Mouse (Mus musculus): Measurements from ENCODE around the gene Nsa2. TPM values are rescaled to one million over a fixed set of nuclear protein-coding genes. Genes with fewer than 3 reads are reported as not detected.

Nsa2 gene
- 37.8 and 44.9 TPM in 2 replicates for polyA plus RNA-seq (2012; rRNA removed)

- Histone ChIP-seq H3K4me3 (replicated peaks; ENCODE audit: insufficient read depth, low read depth, low read length) (peak within 1 kb of the TSS; percentile 96), H3K27me3 (ENCODE audit: control insufficient read depth, insufficient read depth, low read length) (no peaks in the 10 kb centered on the region), H3K4me1 (ENCODE audit: control insufficient read depth, insufficient read depth, low read length) (no peaks in the 10 kb centered on the region), H3K27ac (ENCODE audit: insufficient read depth, low read length) (peak within 1 kb of the TSS; percentile 79)
- WGBS, result under 1% methylated on average over 57 of the region's 57 CpGs
- DNase-seq, result peak; percentile 92 to 93
- peak; percentile 78; the same call in 1 of the 2 replicates for TF ChIP-seq POLR2A (IDR thresholded peaks at IDR 0.05; ENCODE audit: borderline replicate concordance, insufficient read depth, low read length)
- TF ChIP-seq CTCF (IDR thresholded peaks at IDR 0.05; ENCODE audit: borderline replicate concordance, insufficient read depth, low read depth, low read length), result no peak
These were observed at the start of gene Nsa2, which contains the start of gene Gfm2 for GRCm38 (mm10) chr13:97137466-97138400. Gene Nsa2, minus strand, starts transcription at chr13:97137937. Gene Gfm2, plus strand, starts transcription at chr13:97137937.

GRCm38 (mm10) chr13:97186346-97186745 lies 48.6 kb upstream of the Nsa2 start:
- WGBS, result 82% methylated on average over 4 of the region's 4 CpGs
- Histone ChIP-seq H3K27ac (ENCODE audit: insufficient read depth, low read length) (no peak overlapping the region), H3K27me3 (ENCODE audit: control insufficient read depth, insufficient read depth, low read length) (no peaks in the 10 kb centered on the region), H3K4me3 (replicated peaks; ENCODE audit: insufficient read depth, low read depth, low read length) (no peak overlapping the region), H3K4me1 (ENCODE audit: control insufficient read depth, insufficient read depth, low read length) (no peaks in the 10 kb centered on the region)
- DNase-seq, result no peak
- TF ChIP-seq CTCF (IDR thresholded peaks at IDR 0.05; ENCODE audit: borderline replicate concordance, insufficient read depth, low read depth, low read length), result no peak
- no peak for TF ChIP-seq POLR2A (IDR thresholded peaks at IDR 0.05; ENCODE audit: borderline replicate concordance, insufficient read depth, low read length)

DNA sequence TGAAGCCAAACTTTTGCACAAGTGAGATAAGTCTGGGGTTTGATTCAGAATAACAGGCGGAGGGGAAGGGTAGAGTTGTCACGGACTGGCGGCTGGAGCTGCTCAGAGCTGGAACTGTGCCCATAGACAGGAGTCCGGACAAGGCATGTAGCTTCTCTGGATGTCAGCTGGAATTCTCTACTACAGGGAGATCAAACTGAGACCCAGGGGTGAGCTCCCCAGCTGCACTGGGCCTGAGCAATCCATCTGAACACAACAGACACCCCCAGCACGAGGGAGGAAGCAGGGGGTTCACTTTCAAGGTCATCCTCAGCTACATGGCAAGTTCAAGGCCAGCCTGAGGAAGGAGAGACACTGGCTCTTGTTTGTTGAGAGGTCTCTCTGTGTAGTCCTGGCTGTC lies 46.9 kb upstream of the Nsa2 start:
- no peaks in the 10 kb centered on the region for H3K27me3 ChIP-seq (ENCODE audit: control insufficient read depth, insufficient read depth, low read length)
- H3K4me3 ChIP-seq (replicated peaks; ENCODE audit: insufficient read depth, low read depth, low read length), result no peak overlapping the region
- 41% methylated on average over 5 of the region's 5 CpGs for WGBS
- no peak overlapping the region for H3K27ac ChIP-seq (ENCODE audit: insufficient read depth, low read length)
- TF ChIP-seq CTCF (IDR thresholded peaks at IDR 0.05; ENCODE audit: borderline replicate concordance, insufficient read depth, low read depth, low read length) (no peak), POLR2A (IDR thresholded peaks at IDR 0.05; ENCODE audit: borderline replicate concordance, insufficient read depth, low read length) (no peak)
- H3K4me1 ChIP-seq (ENCODE audit: control insufficient read depth, insufficient read depth, low read length), result no peaks in the 10 kb centered on the region
- DNase-seq, result no peak

GRCm38 (mm10) chr13:97184168-97184567 lies 46.4 kb upstream of the Nsa2 start:
- 98% methylated on average over 2 of the region's 2 CpGs for WGBS
- no peak for DNase-seq
- TF ChIP-seq POLR2A (IDR thresholded peaks at IDR 0.05; ENCODE audit: borderline replicate concordance, insufficient read depth, low read length), result no peak
- TF ChIP-seq CTCF (IDR thresholded peaks at IDR 0.05; ENCODE audit: borderline replicate concordance, insufficient read depth, low read depth, low read length), result no peak
- Histone ChIP-seq H3K27ac (ENCODE audit: insufficient read depth, low read length) (no peak overlapping the region), H3K4me3 (replicated peaks; ENCODE audit: insufficient read depth, low read depth, low read length) (no peak overlapping the region), H3K27me3 (ENCODE audit: control insufficient read depth, insufficient read depth, low read length) (no peaks in the 10 kb centered on the region), H3K4me1 (ENCODE audit: control insufficient read depth, insufficient read depth, low read length) (no peaks in the 10 kb centered on the region)

GRCm38 (mm10) chr13:97182821-97183220 lies 45.1 kb upstream of the Nsa2 start:
- no peak for TF ChIP-seq POLR2A (IDR thresholded peaks at IDR 0.05; ENCODE audit: borderline replicate concordance, insufficient read depth, low read length)
- no peak for TF ChIP-seq CTCF (IDR thresholded peaks at IDR 0.05; ENCODE audit: borderline replicate concordance, insufficient read depth, low read depth, low read length)
- WGBS, result 40% methylated on average over 4 of the region's 4 CpGs
- Histone ChIP-seq H3K4me3 (replicated peaks; ENCODE audit: insufficient read depth, low read depth, low read length) (no peak overlapping the region), H3K27ac (ENCODE audit: insufficient read depth, low read length) (no peak overlapping the region), H3K4me1 (ENCODE audit: control insufficient read depth, insufficient read depth, low read length) (no peaks in the 10 kb centered on the region), H3K27me3 (ENCODE audit: control insufficient read depth, insufficient read depth, low read length) (no peaks in the 10 kb centered on the region)
- no peak for DNase-seq

DNA sequence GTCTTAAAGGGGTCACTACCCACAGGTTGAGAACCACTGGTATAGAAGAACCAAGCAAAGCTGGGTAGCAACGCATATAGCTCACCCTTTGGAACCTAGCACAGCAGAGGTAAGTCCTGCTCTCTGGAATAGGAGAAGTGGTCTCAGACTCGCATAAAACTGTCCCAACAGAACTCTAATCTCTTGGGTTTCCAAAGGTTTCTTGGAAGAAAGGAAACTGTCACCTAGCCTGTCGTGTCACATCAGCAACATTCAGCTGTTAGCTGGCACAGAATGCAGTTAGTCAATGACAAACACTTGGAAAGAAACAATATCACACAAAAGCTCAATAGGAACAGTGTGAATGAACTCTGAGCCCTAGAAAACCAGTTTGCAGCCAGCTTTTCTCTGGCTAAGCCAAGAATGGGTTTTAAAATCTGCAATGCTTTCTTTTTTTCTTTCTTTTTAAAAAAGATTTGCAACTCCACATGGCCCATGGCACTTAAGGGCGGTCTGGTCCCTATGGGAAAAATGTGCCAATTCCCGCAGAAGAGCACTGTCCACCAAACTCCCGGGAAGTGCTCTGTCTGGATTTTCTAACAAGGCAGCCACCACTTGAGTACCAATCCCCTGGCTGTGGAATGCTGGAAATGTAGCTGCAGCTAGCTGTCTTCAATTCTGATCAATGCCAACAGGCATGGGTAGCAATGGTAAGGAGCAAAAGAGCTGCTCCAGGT lies 42.5 kb upstream of the Nsa2 start:
- H3K4me1 ChIP-seq (ENCODE audit: control insufficient read depth, insufficient read depth, low read length), result no peaks in the 10 kb centered on the region
- TF ChIP-seq CTCF (IDR thresholded peaks at IDR 0.05; ENCODE audit: borderline replicate concordance, insufficient read depth, low read depth, low read length) (no peak), POLR2A (IDR thresholded peaks at IDR 0.05; ENCODE audit: borderline replicate concordance, insufficient read depth, low read length) (no peak)
- H3K27me3 ChIP-seq (ENCODE audit: control insufficient read depth, insufficient read depth, low read length), result no peaks in the 10 kb centered on the region
- no peak overlapping the region for H3K4me3 ChIP-seq (replicated peaks; ENCODE audit: insufficient read depth, low read depth, low read length)
- no peak overlapping the region for H3K27ac ChIP-seq (ENCODE audit: insufficient read depth, low read length)
- DNase-seq, result no peak
- 65% methylated on average over 6 of the region's 6 CpGs for WGBS

DNA sequence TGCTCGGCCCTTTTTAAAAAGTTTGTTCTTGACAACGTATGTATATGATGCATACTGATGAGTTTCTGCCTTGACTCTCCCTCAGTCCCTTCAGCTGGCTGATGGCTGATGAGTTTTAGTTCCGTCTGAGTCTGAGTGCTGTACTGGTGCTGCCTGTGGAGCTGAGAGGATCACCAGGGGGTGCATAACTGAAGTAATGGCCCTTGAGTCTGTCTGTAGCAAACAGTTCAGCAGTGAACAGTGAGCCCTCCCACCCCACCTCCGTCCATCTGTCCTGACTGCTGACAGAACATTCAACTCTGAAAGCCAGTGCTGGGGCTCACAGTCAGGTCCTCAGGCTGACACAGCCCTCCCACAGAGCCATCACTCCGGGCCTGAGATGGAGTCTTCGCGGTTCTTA lies 41.2 kb upstream of the Nsa2 start:
- Histone ChIP-seq H3K4me3 (replicated peaks; ENCODE audit: insufficient read depth, low read depth, low read length) (no peak overlapping the region), H3K27ac (ENCODE audit: insufficient read depth, low read length) (no peak overlapping the region), H3K27me3 (ENCODE audit: control insufficient read depth, insufficient read depth, low read length) (no peaks in the 10 kb centered on the region), H3K4me1 (ENCODE audit: control insufficient read depth, insufficient read depth, low read length) (no peaks in the 10 kb centered on the region)
- TF ChIP-seq POLR2A (IDR thresholded peaks at IDR 0.05; ENCODE audit: borderline replicate concordance, insufficient read depth, low read length) (no peak), CTCF (IDR thresholded peaks at IDR 0.05; ENCODE audit: borderline replicate concordance, insufficient read depth, low read depth, low read length) (no peak)
- DNase-seq, result no peak
- 63% methylated on average over 7 of the region's 7 CpGs for WGBS

All from cerebellum, adult 2 months (tissue).